Mouse (Mus musculus): ENCODE results near the gene Commd3. TPM values are rescaled to one million over a fixed set of nuclear protein-coding genes. Genes with fewer than 3 reads are reported as not detected.

The Commd3 gene
- 136 and 141 TPM in 2 replicates for polyA plus RNA-seq (2012; rRNA removed)

DNA sequence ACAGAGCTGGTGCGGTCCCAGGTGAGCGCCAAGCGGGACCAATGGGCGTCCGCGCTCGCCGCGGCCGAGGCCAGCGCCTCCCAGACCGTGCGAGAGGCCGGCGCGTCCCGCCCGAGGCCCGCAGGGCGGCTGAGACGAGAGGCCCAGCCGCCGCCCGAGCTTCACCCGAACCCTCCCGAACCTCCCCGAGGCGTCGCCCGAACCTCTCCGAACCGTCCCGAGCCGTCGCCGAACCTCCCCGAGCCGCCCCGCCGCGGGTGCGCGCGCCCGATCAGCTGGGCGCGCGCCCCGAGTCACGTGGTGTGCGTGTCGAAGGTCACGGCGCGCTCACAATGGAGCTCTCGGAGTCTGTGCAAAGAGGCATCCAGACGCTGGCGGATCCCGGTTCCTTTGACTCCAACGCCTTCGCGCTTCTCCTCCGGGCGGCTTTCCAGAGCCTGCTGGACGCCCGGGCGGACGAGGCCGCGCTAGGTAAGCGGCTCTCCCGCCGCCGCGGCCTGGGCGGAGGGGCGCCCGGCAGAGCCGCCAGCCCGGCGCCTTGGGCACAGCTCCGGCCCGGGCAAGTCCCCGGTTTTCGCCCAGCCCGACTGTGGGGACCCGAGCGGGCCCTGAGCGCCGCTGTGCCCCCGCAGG is at the start of gene Commd3:
Gene Commd3 (plus strand): TSS at position 252 of the 633 bp plus-strand sequence.
- DNase-seq (ENCODE audit: extremely low spot score in 1 of 2, low spot score in 1 of 2): peak; percentile 83 to 95

DNA sequence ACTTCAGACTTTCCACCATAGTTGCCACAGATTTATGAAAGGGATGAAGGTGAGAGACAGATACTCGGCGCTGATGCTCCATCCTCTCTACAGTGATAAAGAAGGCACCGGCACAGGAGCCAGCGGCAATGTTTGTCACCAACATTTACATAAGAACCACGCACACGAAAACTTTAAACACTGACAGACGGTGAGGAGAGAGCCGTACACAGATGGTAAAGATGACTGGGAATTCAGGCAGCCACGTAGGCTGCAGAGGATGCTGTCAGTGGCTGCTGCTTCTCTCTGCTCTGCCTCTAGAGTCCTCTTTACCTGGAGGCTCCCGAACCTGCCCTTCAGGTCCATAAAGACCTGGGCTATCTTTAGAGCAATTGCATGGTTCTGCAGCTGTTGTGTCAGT is 49.0 kb upstream of the Commd3 start:
- DNase-seq (ENCODE audit: extremely low spot score in 1 of 2, low spot score in 1 of 2): peak in 1 of 2 experiments; percentile 47

DNA sequence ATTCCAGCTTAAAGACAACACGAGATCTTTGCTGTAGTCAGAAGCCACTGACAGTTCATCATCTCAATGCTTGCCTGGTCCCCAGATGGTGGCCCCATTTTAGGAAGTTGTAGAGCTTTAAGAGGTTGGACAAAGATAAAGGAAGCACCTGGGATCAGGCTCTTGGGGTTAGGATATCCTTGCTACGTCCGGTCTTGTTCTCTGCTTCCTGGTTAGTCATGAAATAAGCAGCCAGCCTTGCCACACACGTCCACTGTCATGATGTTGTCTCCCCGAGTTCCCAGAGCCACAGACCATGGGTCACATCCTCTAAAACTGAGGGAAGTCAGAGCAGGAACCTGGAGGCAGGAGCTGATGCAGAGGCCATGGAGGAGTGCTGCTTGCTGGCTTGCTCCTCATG is 41.6 kb upstream of the Commd3 start:
- DNase-seq (ENCODE audit: extremely low spot score in 1 of 2, low spot score in 1 of 2): no peak

GRCm38 (mm10) chr2:18635052-18635451 is 37.1 kb upstream of the Commd3 start:
- peak; percentile 75 to 90 for DNase-seq (ENCODE audit: extremely low spot score in 1 of 2, low spot score in 1 of 2)

DNA sequence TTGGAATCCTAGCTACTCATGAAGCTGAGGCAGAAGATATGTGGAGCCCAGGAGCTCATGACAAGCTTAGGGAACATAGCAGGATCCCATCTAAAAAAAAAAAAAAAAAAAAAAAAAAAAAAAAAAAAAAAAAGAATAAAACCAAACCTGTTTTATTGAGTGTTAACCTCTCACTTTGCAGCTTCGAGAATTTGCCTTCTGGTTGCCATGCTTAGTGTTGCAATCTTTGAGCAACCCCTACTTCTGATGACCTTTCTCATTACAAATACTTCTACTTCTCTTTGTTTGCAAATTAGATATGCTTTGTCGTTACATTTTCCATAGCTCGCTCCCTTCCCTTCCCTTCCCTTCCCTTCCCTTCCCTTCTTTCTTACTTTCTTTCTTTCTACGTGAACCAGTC is 23.6 kb upstream of the Commd3 start:
- DNase-seq (ENCODE audit: extremely low spot score in 1 of 2, low spot score in 1 of 2): no peak

GRCm38 (mm10) chr2:18654821-18655220 is 17.4 kb upstream of the Commd3 start:
- DNase-seq (ENCODE audit: extremely low spot score in 1 of 2, low spot score in 1 of 2): no peak

DNA sequence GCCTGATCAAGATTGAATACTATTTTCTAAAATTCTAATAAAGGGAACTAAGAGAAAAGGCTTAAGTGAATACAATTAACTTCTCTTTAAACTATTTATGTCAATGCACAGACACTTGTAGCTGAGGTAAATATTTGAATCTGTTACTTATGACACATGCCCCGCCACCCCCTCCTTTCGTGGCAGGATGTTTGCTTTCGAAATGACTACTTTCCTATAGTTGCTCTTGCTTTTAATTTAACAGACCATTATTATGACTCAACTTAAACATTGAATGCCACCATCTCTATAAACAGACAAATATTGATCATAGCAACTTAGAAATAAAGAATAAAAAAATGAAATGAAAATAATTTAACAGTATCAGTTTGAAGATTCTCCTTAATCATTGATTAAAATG is 8.2 kb upstream of the Commd3 start:
- DNase-seq (ENCODE audit: extremely low spot score in 1 of 2, low spot score in 1 of 2): no peak

DNA sequence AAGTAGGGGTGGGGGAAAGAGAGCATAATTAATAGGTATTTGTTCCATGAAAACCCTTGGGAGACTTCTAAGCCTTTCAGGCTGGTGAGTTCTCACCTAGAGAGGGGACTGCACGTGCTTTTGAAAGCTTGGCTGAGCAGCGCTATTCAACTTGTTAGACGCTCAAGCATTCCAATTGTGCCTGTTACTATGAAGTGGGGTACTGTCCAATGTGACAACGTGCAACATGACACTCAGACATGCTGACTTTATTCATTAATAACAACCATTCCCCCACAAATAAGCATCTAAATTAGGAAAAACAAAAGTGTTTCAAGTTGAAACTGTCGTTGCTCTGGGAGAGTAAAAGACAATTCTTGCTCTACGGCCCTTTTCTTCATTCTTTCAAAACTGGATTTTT is 1.1 kb upstream of the Commd3 start:
- no peak for DNase-seq (ENCODE audit: extremely low spot score in 1 of 2, low spot score in 1 of 2)

DNA sequence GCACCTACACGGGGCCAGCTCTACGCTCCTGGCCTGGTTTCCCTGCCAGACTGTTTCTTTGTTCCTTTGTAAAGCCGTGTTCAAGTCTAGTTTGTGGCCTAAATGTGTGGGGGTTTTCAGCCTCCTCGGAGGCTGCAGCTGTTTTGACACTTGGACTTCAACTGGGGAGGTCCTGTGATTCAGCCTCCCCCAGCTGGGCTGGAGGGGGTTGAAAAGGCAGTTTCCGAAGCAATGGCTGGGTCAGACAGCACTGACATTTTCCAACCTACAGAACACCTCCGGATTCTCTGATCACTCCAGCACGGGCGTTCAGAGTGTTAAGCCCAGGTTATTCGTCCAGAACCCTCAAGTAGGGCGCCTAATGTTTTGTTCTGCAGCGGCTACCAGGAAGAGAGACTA is 581 bp downstream of the Commd3 start:
- no peak for DNase-seq (ENCODE audit: extremely low spot score in 1 of 2, low spot score in 1 of 2)

DNA sequence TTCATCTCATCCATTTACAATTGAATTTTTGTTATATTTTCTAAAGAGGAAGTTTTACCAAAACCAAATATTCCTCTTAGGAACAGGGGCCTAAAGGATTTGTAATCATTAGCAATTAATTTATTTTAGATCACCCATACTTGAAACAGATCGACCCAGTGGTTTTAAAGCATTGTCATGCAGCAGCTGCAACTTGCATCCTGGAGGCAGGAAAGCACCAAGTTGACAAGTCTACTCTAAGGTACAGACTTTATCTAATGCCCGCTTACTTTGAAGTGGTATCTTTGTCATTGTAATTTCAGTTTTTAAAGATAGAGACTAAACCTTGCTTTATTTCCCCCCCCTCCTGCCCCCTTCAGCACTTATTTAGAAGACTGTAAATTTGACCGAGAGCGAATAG is 1.6 kb downstream of the Commd3 start:
- no peak for DNase-seq (ENCODE audit: extremely low spot score in 1 of 2, low spot score in 1 of 2)

DNA sequence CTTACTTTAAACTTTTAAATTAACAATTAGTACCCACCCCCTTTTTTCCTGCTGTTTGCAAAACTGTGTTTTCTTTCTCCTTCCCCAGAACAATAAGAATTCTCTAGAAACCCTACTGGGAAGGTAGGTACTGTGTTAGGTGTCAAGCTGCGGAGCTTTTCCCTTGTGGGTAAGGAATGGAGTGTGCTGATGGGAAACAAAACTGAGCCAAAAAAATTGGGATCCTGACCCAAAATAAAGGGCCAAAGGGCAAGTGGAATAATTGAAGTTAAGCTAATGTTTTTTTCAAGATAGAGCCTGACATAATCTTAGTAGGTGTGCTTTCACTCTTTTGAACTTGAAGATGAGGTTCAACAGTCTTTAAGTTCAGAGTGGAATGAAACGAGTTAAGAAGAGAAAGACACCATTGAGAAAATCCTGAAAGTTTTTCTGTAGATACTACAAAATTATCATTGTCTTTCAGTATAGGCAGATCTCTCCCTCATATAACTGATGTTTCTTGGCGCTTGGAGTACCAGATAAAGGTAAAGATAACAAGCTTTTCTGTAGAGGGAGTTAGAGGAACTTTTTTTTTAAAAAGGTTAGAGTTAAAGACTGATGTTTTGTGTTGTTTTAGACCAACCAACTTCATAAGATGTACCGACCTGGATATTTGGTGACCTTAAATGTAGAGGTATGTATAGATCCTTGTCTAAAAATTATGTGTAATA is 2.2 kb downstream of the Commd3 start:
- DNase-seq (ENCODE audit: extremely low spot score in 1 of 2, low spot score in 1 of 2): no peak

- DNase-seq (ENCODE audit: extremely low spot score in 1 of 2, low spot score in 1 of 2): no peak
These were observed 3.7 kb downstream of the Commd3 start for GRCm38 (mm10) chr2:18675681-18676456.

DNA sequence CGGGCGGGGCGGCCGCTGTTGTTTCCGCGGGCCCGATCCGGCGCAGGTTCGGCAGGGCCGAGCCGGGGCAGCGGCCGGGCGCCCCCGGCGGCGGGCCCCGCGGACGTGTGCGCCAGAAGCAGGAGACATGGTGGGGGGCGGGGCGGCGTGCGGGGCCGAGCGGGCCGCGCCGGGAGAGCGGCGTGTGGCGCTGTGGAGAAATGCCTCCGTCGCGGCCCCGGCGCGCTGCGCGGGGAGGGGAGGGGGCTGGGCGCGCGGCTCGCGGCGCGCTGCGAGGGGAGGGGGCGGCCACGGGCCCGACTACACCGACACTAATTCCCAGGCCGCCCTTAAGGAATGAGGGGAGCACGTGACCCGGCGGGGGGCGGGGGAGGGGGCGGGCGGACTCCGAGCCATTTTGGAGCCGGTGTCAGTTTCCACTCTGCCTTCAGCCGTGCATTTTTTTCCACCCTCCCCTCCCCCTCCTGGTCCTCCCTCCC is 4.3 kb downstream of the Commd3 start:
- peak in 1 of 2 experiments; percentile 69 for DNase-seq (ENCODE audit: extremely low spot score in 1 of 2, low spot score in 1 of 2)

DNA sequence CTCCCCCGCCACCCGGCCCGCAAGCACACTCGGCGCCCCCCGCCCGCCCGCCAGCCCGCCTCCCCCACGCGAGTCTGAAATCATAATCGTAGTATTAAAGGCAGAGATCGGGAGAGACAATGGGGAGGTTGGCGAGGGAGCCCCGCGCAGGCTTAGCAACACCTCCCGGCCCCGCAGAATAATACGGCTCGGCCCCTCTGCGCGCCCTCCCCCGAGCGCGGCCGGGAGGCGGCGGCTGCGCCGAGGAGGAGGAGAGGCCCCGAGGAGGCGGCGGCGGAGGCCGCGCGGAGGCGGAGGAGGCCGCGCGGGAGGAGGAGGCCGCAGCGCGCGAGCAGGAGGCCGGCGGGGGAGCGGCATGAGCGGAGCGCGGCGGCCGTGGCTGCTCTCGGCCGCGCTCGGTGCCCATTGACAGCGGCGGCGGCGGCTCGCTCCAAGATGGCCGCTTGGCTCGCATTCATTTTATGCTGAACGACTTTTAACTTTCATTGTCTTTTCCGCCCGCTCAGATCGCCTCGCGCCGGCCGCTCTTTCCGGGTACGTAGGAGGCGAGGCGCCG is 4.8 kb downstream of the Commd3 start, which contains the start of gene Bmi1:
Gene Bmi1 (plus strand): TSS at position 83 of the 556 bp plus-strand sequence.
- DNase-seq (ENCODE audit: extremely low spot score in 1 of 2, low spot score in 1 of 2): peak in 1 of 2 experiments; percentile 52

GRCm38 (mm10) chr2:18677631-18678471 is 5.7 kb downstream of the Commd3 start:
- no peak for DNase-seq (ENCODE audit: extremely low spot score in 1 of 2, low spot score in 1 of 2)

DNA sequence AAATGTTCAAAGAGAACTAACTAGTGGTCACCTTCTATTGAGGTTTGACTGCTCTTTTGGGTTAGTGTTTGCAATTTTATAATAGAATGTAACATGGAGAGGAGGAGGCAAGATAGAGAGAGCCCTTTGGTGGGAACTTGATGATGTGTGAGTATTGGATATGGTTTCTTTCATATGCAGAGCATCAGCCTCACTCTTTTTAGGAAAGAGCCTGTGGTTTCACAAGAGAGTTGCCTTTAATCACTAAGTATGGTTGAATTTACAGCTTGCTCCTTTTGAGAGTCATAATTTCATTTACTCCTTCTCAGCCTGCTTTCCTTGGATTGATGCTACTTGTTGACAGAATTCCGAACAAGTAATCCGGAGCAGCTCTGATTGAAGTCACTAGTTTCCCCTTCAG is 7.5 kb downstream of the Commd3 start:
- no peak for DNase-seq (ENCODE audit: extremely low spot score in 1 of 2, low spot score in 1 of 2)

GRCm38 (mm10) chr2:18680501-18680900 is 8.3 kb downstream of the Commd3 start:
- no peak for DNase-seq (ENCODE audit: extremely low spot score in 1 of 2, low spot score in 1 of 2)

DNA sequence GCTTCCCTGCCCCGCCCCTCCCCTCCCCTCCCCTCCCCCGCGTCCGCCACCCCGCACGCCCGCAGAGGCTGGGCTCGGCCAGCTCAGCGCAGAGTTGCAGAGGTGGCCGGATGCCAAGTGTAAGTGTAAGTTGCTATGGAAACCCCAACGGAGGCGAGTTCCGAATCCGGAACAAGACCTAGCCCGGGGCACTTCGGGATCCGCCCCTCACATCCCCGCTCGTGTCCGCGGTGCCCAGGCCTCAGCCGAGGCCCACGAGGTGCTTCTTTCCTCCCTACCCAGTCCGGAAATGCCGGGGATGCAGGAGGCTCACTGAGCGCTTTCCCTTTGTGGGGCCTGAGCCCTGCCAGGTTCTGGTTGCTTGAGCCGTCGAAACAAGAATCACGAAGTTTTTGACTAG is 8.8 kb downstream of the Commd3 start:
- peak in 1 of 2 experiments; percentile 73 for DNase-seq (ENCODE audit: extremely low spot score in 1 of 2, low spot score in 1 of 2)

DNA sequence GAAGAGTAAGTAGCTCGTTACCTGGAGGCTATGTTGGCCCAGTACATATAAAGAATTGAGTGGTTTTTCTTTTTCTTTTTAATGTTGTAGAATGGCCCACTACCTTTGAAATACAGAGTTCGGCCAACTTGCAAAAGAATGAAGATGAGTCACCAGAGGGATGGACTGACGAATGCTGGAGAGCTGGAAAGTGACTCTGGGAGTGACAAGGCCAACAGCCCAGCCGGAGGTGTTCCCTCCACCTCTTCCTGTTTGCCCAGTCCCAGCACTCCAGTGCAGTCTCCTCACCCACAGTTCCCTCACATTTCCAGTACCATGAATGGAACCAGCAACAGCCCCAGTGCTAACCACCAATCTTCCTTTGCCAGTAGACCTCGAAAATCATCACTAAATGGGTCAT is 11.9 kb downstream of the Commd3 start:
- DNase-seq (ENCODE audit: extremely low spot score in 1 of 2, low spot score in 1 of 2): no peak

- DNase-seq (ENCODE audit: extremely low spot score in 1 of 2, low spot score in 1 of 2): no peak
These were observed 14.2 kb downstream of the Commd3 start for GRCm38 (mm10) chr2:18686386-18686785.
